Mouse (Mus musculus) embryonic facial prominence, embryonic 15.5 days (tissue): Measurements from ENCODE around the gene Necap2. TPM values are rescaled to one million over a fixed set of nuclear protein-coding genes. Genes with fewer than 3 reads are reported as not detected.

ENCODE experiments used
- ATAC-seq: fragments of 200-750 bp; cut with Nextera tagmentation; 2 replicates; pipeline ENCODE4 v1.8.0; 2017; ENCODE audit warnings: low read depth, moderate TSS enrichment; ENCODE audit not compliant: insufficient number of reproducible peaks, low FRiP score, low TSS enrichment
- H3K27ac ChIP-seq: fragments of 300-500 bp; sonication (generic); replicated peaks from 2 replicates; pipeline ENCODE4 v1.5.1; 2015; ENCODE audit warnings: mild to moderate bottlenecking, inconsistent platforms
- H3K27me3 ChIP-seq: fragments of 300-500 bp; sonication (generic); 2 replicates; pipeline ENCODE4 v1.6.1; 2015; ENCODE audit warnings: inconsistent platforms
- H3K36me3 ChIP-seq: fragments of 300-500 bp; sonication (generic); 2 replicates; pipeline ENCODE4 v1.6.1; 2015; ENCODE audit warnings: mild to moderate bottlenecking, inconsistent platforms
- H3K4me1 ChIP-seq: fragments of 300-500 bp; sonication (generic); 2 replicates; pipeline ENCODE4 v1.6.1; 2015; ENCODE audit warnings: inconsistent platforms
- H3K4me2 ChIP-seq: fragments of 300-500 bp; sonication (generic); replicated peaks from 2 replicates; pipeline ENCODE4 v1.6.1; 2015; ENCODE audit warnings: mild to moderate bottlenecking, inconsistent platforms
- H3K4me3 ChIP-seq: fragments of 300-500 bp; sonication (generic); replicated peaks from 2 replicates; pipeline ENCODE4 v1.5.1; 2015; ENCODE audit warnings: mild to moderate bottlenecking, inconsistent platforms
- H3K9ac ChIP-seq: fragments of 300-500 bp; sonication (generic); 2 replicates; pipeline ENCODE4 v1.6.1; 2015; ENCODE audit warnings: inconsistent platforms
- H3K9me3 ChIP-seq: fragments of 300-500 bp; sonication (generic); replicated peaks from 2 replicates; pipeline ENCODE4 v1.6.1; 2016; ENCODE audit warnings: inconsistent platforms
- WGBS: fragments of 180-500 bp; shearing (Covaris S2); methylation state at CpG from one replicate; pipeline ENCODE4 v1.1.7; 2015; 5-methylcytosine and 5-hydroxymethylcytosine counted together
- polyA plus RNA-seq: library from polyadenylated mRNA; unstranded; fragments of >200 nt; fragmentation: Nextera tagmentation; extraction: Ambion mirVana; gene quantifications from 2 replicates; pipeline ENCODE4 v1.2.1, GENCODE M21; 2015

The Necap2 gene
- polyA plus RNA-seq, 1 experiment from 2014 or later = 93.4 TPM

GRCm38 (mm10) chr4:141058835-141059234, 19.3 kb downstream of the Necap2 start:
- Histone ChIP-seq H3K4me2 (no peak overlapping the region), H3K36me3 (peaks cover 20% of the 10 kb centered on the region), H3K27ac (no peak overlapping the region), H3K9me3 (no peaks in the 10 kb centered on the region), H3K9ac (no peak overlapping the region), H3K4me1 (peaks cover 28% of the 10 kb centered on the region), H3K27me3 (no peaks in the 10 kb centered on the region), H3K4me3 (no peak overlapping the region)
- WGBS = 81% methylated on average over 9 of the region's 9 CpGs
- ATAC-seq = no peak

GRCm38 (mm10) chr4:141056970-141057369, 21.2 kb downstream of the Necap2 start:
- Histone ChIP-seq H3K27ac (no peak overlapping the region), H3K9ac (no peak overlapping the region), H3K4me1 (peaks cover 39% of the 10 kb centered on the region), H3K27me3 (no peaks in the 10 kb centered on the region), H3K36me3 (peaks cover 20% of the 10 kb centered on the region), H3K4me3 (no peak overlapping the region), H3K9me3 (no peaks in the 10 kb centered on the region), H3K4me2 (no peak overlapping the region)
- WGBS = 93% methylated on average over 10 of the region's 10 CpGs
- no peak for ATAC-seq

DNA sequence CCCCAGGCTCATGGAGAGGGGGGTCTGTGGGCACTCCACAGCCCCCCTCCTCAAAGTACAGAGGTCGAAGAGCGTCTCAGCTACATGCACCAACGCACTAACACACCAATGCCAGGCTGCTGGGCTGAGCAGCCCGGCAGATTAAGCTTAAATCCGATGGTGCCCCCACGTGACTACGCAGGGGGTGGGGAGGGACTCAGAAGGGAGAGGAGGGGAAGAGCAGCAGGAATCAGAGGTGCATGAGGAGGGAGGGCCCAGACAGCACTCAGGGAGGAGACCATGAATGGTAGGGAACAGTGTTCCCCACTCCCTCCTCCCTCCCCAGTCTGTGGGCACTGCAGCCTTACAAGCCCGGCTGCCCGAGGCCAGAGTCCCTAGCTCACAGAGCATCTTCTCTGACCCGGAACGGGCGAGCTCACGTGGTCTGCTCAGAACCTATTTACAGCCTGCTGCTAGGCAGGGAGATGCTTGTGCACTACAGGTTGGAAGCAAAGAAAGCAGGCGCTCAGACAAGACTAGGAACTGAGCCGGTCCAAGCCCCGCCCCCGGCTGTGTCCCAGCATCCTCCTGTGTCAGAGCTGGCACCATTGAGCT, 24.5 kb downstream of the Necap2 start:
- WGBS = 18% methylated on average over 17 of the region's 17 CpGs
- peak overlapping the region; percentile 56; the same call in 1 of the 2 replicates for H3K27ac ChIP-seq
- peak; percentile 17; the same call in 1 of the 2 replicates for ATAC-seq
- peak overlapping the region; percentile 26 for H3K4me2 ChIP-seq
- 0 out of 2 replicates have a peak overlapping the region, but pooled peaks have one; percentile 11 for H3K4me3 ChIP-seq
- peaks cover 20% of the 10 kb centered on the region for H3K36me3 ChIP-seq
- H3K9ac ChIP-seq = no peak overlapping the region
- peaks cover 18% of the 10 kb centered on the region for H3K4me1 ChIP-seq
- no peaks in the 10 kb centered on the region for H3K27me3 ChIP-seq
- no peaks in the 10 kb centered on the region for H3K9me3 ChIP-seq

DNA sequence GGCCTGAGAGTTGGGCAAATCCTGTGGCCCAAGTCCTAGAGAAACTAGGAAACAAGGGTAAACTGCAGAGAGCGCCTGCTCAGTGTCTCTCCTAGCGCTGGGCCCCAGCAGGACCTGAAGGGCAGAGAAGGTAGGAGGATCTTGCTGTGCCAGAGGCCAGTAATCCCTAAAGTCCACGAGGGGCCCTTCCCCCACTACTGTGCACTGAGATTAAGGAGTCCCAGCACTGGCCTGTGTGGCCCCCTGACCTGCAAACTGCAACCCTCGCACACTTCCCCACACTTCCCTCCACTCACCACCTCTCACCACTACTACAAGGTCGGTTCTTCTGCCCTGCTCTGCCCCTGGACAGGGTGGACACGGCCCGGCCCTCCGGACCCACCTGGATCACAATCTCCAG, 25.0 kb downstream of the Necap2 start:
- Histone ChIP-seq H3K4me1 (peaks cover 17% of the 10 kb centered on the region), H3K9me3 (no peaks in the 10 kb centered on the region), H3K4me3 (no peak overlapping the region), H3K27me3 (no peaks in the 10 kb centered on the region), H3K9ac (no peak overlapping the region), H3K27ac (no peak overlapping the region), H3K36me3 (peaks cover 20% of the 10 kb centered on the region), H3K4me2 (peak overlapping the region; percentile 26; the same call in 1 of the 2 replicates)
- no peak for ATAC-seq
- 48% methylated on average over 8 of the region's 8 CpGs for WGBS

DNA sequence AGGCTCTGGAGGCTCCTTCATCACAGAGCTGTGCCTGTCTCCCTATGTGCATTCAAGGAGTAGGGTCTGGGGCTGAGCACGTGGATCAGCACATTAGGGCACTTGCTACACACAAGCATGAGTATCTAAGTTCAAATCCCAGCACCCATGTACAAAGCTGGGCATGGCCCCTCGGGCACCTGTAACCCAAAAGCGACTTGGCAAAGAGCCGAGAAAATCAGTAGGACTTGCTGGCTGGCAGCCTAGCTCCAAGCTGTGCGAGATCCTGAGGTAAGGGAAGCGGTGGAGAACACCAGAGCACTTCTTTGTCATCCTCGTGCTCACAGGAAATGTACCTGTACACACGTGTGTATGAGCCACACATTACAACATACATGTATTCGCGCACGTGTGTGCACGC, 25.7 kb downstream of the Necap2 start:
- H3K4me2 ChIP-seq = no peak overlapping the region
- H3K4me1 ChIP-seq = peaks cover 17% of the 10 kb centered on the region
- 78% methylated on average over 12 of the region's 12 CpGs for WGBS
- H3K27me3 ChIP-seq = no peaks in the 10 kb centered on the region
- H3K9me3 ChIP-seq = no peaks in the 10 kb centered on the region
- no peak for ATAC-seq
- H3K27ac ChIP-seq = no peak overlapping the region
- peaks cover 19% of the 10 kb centered on the region for H3K36me3 ChIP-seq
- no peak overlapping the region for H3K4me3 ChIP-seq
- no peak overlapping the region for H3K9ac ChIP-seq

- H3K4me3 ChIP-seq = no peak overlapping the region
- 44% methylated on average over 4 of the region's 4 CpGs for WGBS
- no peak for ATAC-seq
- peaks cover 13% of the 10 kb centered on the region for H3K36me3 ChIP-seq
- no peaks in the 10 kb centered on the region for H3K27me3 ChIP-seq
- peaks cover 25% of the 10 kb centered on the region for H3K4me1 ChIP-seq
- no peaks in the 10 kb centered on the region for H3K9me3 ChIP-seq
- no peak overlapping the region for H3K4me2 ChIP-seq
- no peak overlapping the region for H3K27ac ChIP-seq
- no peak overlapping the region for H3K9ac ChIP-seq
These were observed 28.7 kb downstream of the Necap2 start for GRCm38 (mm10) chr4:141049476-141049835.

DNA sequence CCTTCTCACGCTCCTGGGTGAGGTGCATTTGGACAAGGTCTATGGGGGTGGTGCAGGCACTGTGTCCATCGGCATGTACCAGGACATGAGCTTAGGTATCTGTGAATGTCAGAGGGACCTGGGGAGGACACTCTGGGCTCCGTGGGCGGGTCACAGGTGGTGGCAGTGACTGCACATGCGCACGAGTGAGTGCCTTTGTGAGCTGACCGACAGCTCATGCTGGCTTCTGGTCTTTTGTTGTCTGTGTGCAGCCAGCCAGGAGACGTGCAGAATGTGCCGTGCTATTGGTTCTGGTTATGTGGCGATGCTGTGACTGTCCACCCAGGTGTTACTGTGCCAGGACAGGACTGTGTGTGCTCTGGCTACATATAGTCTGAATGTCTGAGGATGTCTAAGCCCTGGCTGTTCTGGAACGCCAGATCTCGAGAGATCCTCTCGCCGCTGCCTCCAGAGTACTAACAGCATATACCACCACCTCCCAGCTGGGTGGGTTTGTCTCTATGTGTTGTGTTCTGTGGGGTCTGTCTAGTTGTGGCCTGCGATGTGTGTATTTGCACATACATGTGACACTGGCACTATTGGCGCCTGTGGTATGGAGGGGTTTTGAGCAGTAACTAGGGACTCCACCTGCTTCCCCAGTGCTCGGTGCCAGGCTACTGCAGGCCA, 29.2 kb downstream of the Necap2 start:
- 83% methylated on average over 17 of the region's 17 CpGs for WGBS
- H3K4me3 ChIP-seq = no peak overlapping the region
- H3K36me3 ChIP-seq = peaks cover 13% of the 10 kb centered on the region
- H3K27me3 ChIP-seq = no peaks in the 10 kb centered on the region
- no peaks in the 10 kb centered on the region for H3K9me3 ChIP-seq
- peaks cover 20% of the 10 kb centered on the region for H3K4me1 ChIP-seq
- H3K9ac ChIP-seq = no peak overlapping the region
- ATAC-seq = no peak
- H3K4me2 ChIP-seq = no peak overlapping the region
- H3K27ac ChIP-seq = no peak overlapping the region

- peaks cover 13% of the 10 kb centered on the region for H3K4me1 ChIP-seq
- 11% methylated on average over 8 of the region's 8 CpGs for WGBS
- H3K4me3 ChIP-seq = no peak overlapping the region
- peaks cover 24% of the 10 kb centered on the region for H3K36me3 ChIP-seq
- H3K27me3 ChIP-seq = no peaks in the 10 kb centered on the region
- ATAC-seq = peak; percentile 66
- no peaks in the 10 kb centered on the region for H3K9me3 ChIP-seq
- H3K4me2 ChIP-seq = no peak overlapping the region
- H3K27ac ChIP-seq = peak overlapping the region; percentile 74
- H3K9ac ChIP-seq = no peak overlapping the region
These were observed 33.3 kb downstream of the Necap2 start for GRCm38 (mm10) chr4:141044816-141045215.

DNA sequence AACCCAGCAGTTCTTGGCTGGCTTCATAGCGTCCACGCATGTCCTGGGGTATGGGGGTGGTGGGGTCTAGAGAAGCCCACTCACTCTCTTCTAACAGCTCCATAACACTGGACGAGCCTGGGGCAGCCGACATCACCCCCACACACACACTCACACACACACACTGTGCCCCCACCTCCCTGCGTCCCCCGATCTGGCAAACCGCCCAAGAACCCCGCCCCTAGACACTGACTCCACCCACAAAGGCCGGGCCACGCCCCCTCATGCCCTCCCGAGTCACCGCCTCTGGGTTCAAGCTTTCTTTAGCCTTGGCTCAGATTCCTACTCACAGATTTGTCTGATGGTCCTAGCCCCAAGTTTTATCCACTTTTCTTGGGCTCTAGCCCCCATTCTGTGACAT, 37.0 kb downstream of the Necap2 start:
- Histone ChIP-seq H3K4me1 (peaks cover 13% of the 10 kb centered on the region), H3K9me3 (no peaks in the 10 kb centered on the region), H3K4me3 (no peak overlapping the region), H3K27me3 (no peaks in the 10 kb centered on the region), H3K9ac (no peak overlapping the region), H3K27ac (no peak overlapping the region), H3K36me3 (peaks cover 31% of the 10 kb centered on the region), H3K4me2 (no peak overlapping the region)
- ATAC-seq = no peak
- 53% methylated on average over 12 of the region's 12 CpGs for WGBS

DNA sequence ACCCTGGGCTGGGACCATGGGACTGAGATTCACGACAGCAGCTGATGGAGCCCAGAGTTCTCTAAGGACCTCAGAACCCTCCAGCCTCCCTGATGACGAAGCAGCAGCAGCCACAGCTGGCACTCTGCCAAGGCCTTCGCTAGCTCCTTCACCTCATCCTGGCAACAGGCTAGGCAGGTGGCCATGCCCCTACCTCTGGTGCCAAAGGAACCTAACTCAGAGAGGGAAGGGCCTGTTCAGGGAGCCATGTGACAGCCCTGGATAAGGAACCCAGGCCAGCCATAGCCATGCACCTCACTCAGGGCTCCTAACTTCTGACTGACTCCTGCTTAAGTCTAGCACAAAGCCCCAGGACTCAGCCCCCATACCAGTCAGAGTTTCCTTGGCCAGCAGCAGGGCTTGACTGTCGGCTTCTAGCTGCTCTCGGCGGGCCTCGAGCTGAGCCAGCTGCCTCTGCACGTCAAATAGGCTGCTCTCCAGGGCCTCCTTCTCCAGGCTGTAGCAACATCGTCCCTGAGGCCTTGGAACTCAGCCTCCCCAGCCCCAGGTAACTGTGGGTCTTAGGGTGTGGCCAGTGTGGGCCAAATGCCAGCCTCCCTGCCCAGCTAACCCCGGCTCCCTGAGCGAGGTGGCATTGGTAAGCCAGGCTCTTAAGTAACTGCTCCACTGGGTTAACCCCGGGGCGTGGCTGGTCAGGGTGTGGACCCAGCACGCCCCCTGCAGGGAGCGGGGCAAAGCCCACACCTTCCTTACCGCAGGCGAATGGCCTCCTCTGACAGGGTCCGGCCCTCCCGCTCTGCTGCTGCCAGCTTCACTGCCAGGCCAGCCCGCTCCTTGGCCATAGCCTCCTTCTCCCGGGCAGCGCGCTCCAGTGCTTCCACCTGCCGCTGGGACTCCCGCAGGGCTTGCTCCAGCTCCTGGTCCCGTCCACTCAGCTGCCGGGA, 44.3 kb downstream of the Necap2 start:
- Histone ChIP-seq H3K4me2 (no peak overlapping the region), H3K9ac (no peak overlapping the region), H3K4me3 (no peak overlapping the region), H3K36me3 (peaks cover 51% of the 10 kb centered on the region), H3K27ac (peak overlapping the region; percentile 41; the same call in 1 of the 2 replicates), H3K4me1 (peaks cover 29% of the 10 kb centered on the region), H3K27me3 (no peaks in the 10 kb centered on the region), H3K9me3 (no peaks in the 10 kb centered on the region)
- WGBS = 73% methylated on average over 27 of the region's 27 CpGs
- ATAC-seq = no peak

- Histone ChIP-seq H3K9ac (no peak overlapping the region), H3K36me3 (peaks cover 40% of the 10 kb centered on the region), H3K27me3 (no peaks in the 10 kb centered on the region), H3K4me1 (peaks cover 29% of the 10 kb centered on the region), H3K27ac (0 out of 2 replicates have a peak overlapping the region, but pooled peaks have one; percentile 34), H3K4me2 (no peak overlapping the region), H3K4me3 (no peak overlapping the region), H3K9me3 (no peaks in the 10 kb centered on the region)
- 13% methylated on average over 6 of the region's 6 CpGs for WGBS
- peak; percentile 68; the same call in 1 of the 2 replicates for ATAC-seq
These were observed 46.4 kb downstream of the Necap2 start for GRCm38 (mm10) chr4:141031733-141032132.
